14 mouse cellular contexts compared by ENCODE assay signal in the genomic region with DNA sequence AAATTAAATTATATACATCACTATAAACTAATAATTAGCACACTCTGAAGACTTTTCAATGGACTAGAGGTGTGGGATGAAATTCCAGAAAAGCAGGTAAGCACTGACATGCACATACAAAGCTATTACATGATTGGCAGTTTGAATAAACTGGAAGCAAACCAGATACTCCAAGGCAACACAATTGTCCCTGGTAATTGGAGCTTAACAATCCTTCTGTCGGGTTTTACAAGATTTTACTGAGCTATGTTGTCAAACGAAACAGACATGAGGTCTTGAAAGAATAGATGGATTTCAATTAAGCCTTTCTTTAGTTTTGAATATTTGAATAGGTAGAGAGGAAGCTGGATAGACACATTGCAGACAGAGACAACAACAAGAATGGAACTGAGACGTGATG.
"Had no signal": no experiment of that assay in that cellular context is flagged by ENCODE, and none has a peak within 500 bp of the region (broad histone marks: within the 10 kb centered on the region; RNA-seq: fewer than 3 reads in every experiment).

No protein-coding gene starts in this region.

- H3K27ac ChIP-seq: midbrain, embryonic 13.5 days; midbrain, embryonic 15.5 days; neural tube, embryonic 12.5 days; stomach, embryonic 15.5 days; stomach, postnatal 0 days had no signal

- H3K4me2 ChIP-seq: lung, embryonic 14.5 days; midbrain, embryonic 11.5 days; midbrain, embryonic 13.5 days; midbrain, embryonic 15.5 days; neural tube, embryonic 12.5 days; stomach, embryonic 15.5 days had no signal

- H3K4me1 ChIP-seq: stomach, embryonic 15.5 days had no signal

- H3K9ac ChIP-seq: liver, postnatal 0 days; lung, embryonic 14.5 days; midbrain, embryonic 13.5 days; midbrain, embryonic 15.5 days; neural tube, embryonic 12.5 days; stomach, embryonic 15.5 days had no signal

- H3K27me3 ChIP-seq: midbrain, embryonic 13.5 days; midbrain, embryonic 15.5 days; neural tube, embryonic 12.5 days; stomach, embryonic 15.5 days had no signal

- DNase-seq: liver, postnatal 0 days; lung, embryonic 14.5 days; lung, postnatal 10 days; lung, postnatal 4 days; right cerebral cortex, postnatal 14 days; thymus, adult 2 months; thymus, postnatal 25 days; thymus, postnatal 4 days had no signal

- H3K4me3 ChIP-seq: midbrain, embryonic 13.5 days; midbrain, embryonic 15.5 days; neural tube, embryonic 12.5 days; stomach, embryonic 15.5 days had no signal

- H3K36me3 ChIP-seq: midbrain, embryonic 13.5 days; midbrain, embryonic 15.5 days; neural tube, embryonic 12.5 days; stomach, embryonic 15.5 days had no signal

- H3K9me3 ChIP-seq: midbrain, embryonic 13.5 days; midbrain, embryonic 15.5 days; neural tube, embryonic 12.5 days; stomach, embryonic 15.5 days had no signal

- ATAC-seq: liver, postnatal 0 days; midbrain, embryonic 13.5 days; midbrain, embryonic 15.5 days had no signal
